ENCODE assay signal across 8 mouse cellular contexts in the genomic region with DNA sequence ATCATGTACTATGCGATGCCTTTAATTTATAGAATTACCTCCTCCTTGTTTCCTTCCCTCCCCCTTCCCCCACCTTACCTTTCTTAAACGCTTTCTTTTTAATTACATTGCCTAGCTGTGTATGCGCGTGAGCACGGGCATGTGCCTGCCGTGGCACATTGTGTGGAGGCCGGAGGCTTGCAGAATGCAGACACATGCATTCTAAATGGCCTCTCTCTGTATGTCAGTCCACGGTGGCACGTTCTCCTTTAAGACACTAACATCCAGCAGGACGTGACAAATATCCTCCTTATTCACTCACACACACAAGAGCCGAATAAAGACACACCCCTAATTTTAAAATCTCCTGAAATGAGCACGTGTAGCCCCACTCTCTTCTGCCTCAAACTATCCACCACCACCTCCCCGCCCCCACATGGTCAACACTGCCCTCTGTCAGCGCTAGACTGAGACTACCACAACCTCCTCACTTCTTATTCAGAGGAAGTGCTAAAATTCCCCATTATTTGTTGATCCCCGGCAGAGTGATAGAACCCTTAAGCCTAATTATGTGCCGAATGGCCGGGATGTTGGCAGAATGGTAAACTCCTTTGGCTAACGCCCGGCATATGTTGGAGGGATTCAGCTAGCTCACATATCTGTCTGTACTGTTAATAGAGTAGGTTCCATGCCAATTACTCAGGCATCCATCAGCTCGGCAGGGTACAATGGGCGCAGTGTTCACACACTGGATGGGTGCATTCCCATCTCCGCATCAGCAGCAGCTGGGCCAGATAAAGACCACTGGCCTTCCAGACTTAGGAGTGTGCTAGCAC.
A peak's percentile ranks its signal among the peaks of the same experiment; 100 is the strongest.
DNase-seq lines count a peak whose midpoint lies in the region; TF ChIP-seq lines count a peak whose summit lies in the region.

No protein-coding gene starts in this region.

- peak; percentile 57 for DNase-seq in MEL (ENCODE audit: low read depth, low spot score)
- peak; percentile 53 to 61 for DNase-seq in frontal cortex, postnatal 10 days (ENCODE audit: low spot score in 2 of 2)
- peak; percentile 79 for DNase-seq in hindbrain, embryonic 10.5 days (ENCODE audit: low spot score)
- peak; percentile 66 to 76 for DNase-seq in layer of hippocampus, postnatal 10 days (ENCODE audit: low spot score in 2 of 2)
- DNase-seq in lung, postnatal 10 days, result peak; percentile 90
- peak; percentile 93 for DNase-seq in retina, postnatal 1 day
- no peak for DNase-seq in c-Kit-positive CD71-positive TER-119-positive erythroid progenitor cells, embryonic 14.5 days (ENCODE audit: low spot score)

- TF ChIP-seq POLR2A in MEL (IDR thresholded peaks at IDR 0.05; ENCODE audit: control insufficient read depth in 1 of 2, insufficient read depth in 1 of 2, low read depth in 1 of 2, low read length in 2 of 2, poor library complexity in 1 of 2), result no peak
- no peak for TF ChIP-seq POLR2A in bone marrow, adult 2 months (IDR thresholded peaks at IDR 0.05; ENCODE audit: borderline replicate concordance, control insufficient read depth, low read depth, low read length)

- peak overlapping the region; percentile 43 for H3K9ac ChIP-seq in MEL (ENCODE audit: control insufficient read depth, low read depth, low read length, poor library complexity, severe bottlenecking)

- TF ChIP-seq EP300 in MEL (IDR thresholded peaks at IDR 0.05; ENCODE audit: low read depth in 1 of 2, low read length in 2 of 2), result no peak

- H3K79me2 ChIP-seq in MEL (ENCODE audit: control insufficient read depth, insufficient read depth, low read length, poor library complexity), result peaks cover 2% of the 10 kb centered on the region; the same call in 1 of the 2 replicates

- H3K4me3 ChIP-seq in MEL (ENCODE audit: control insufficient read depth in 1 of 2, insufficient read depth in 1 of 2, low read depth in 2 of 2, low read length in 2 of 2), result peak overlapping the region; percentile 46; a peak in 3 of 4 replicates
- peak overlapping the region; percentile 42 for H3K4me3 ChIP-seq in bone marrow, adult 2 months (replicated peaks; ENCODE audit: control insufficient read depth, low read depth, low read length)
- H3K4me3 ChIP-seq in hindbrain, embryonic 10.5 days, result peak overlapping the region; percentile 50

- TF ChIP-seq RAD21 in MEL (IDR thresholded peaks at IDR 0.05; ENCODE audit: low read depth, low read length), result peak; percentile 24

- H3K27me3 ChIP-seq in MEL (ENCODE audit: control insufficient read depth in 1 of 2, insufficient read depth in 2 of 2, low read length in 2 of 2), result no peaks in the 10 kb centered on the region
- H3K27me3 ChIP-seq in hindbrain, embryonic 10.5 days (ENCODE audit: insufficient read depth, poor library complexity, severe bottlenecking), result no peaks in the 10 kb centered on the region

- peak in 2 of 3 experiments; percentile 38 to 41; a peak in 4 of 6 replicates for TF ChIP-seq CTCF in MEL (IDR thresholded peaks at IDR 0.05 in 2 of 3, conservative IDR thresholded peaks at IDR 0.05 in 1 of 3; ENCODE audit: control insufficient read depth in 1 of 3, insufficient read depth in 1 of 3, low read depth in 2 of 3, low read length in 3 of 3, poor library complexity in 1 of 3, severe bottlenecking in 1 of 3)
- peak; percentile 68 for TF ChIP-seq CTCF in bone marrow, adult 2 months (IDR thresholded peaks at IDR 0.05; ENCODE audit: control insufficient read depth, insufficient read depth, low read length)

- peaks cover 0 to 5% of the 10 kb centered on the region in 2 experiments; a peak in 2 of 4 replicates for H3K36me3 ChIP-seq in MEL (ENCODE audit: control insufficient read depth in 1 of 2, insufficient read depth in 2 of 2, low read length in 2 of 2)
- H3K36me3 ChIP-seq in hindbrain, embryonic 10.5 days, result no peaks in the 10 kb centered on the region

- WGBS in bone marrow, adult 2 months, result 9% methylated on average over 22 of the region's 22 CpGs
- 10% methylated on average over 22 of the region's 22 CpGs for WGBS in hindbrain, embryonic 10.5 days

- H3K4me1 ChIP-seq in MEL (ENCODE audit: control insufficient read depth in 1 of 2, insufficient read depth in 2 of 2, low read length in 2 of 2), result peaks cover 3 to 9% of the 10 kb centered on the region in 2 experiments; a peak in 3 of 4 replicates
- peaks cover 12% of the 10 kb centered on the region for H3K4me1 ChIP-seq in bone marrow, adult 2 months (ENCODE audit: control insufficient read depth, insufficient read depth, low read length)
- H3K4me1 ChIP-seq in hindbrain, embryonic 10.5 days (replicated peaks), result peaks cover 59% of the 10 kb centered on the region

- H3K9me3 ChIP-seq in MEL (replicated peaks; ENCODE audit: insufficient read depth, low read length), result no peaks in the 10 kb centered on the region
- H3K9me3 ChIP-seq in hindbrain, embryonic 10.5 days, result peaks cover 6% of the 10 kb centered on the region

- peak overlapping the region; percentile 20 for H3K27ac ChIP-seq in MEL (ENCODE audit: control insufficient read depth, low read depth, low read length)
- H3K27ac ChIP-seq in bone marrow, adult 2 months (ENCODE audit: control insufficient read depth, insufficient read depth, low read depth, low read length, poor library complexity), result peak overlapping the region; percentile 74
- peak overlapping the region; percentile 93 for H3K27ac ChIP-seq in hindbrain, embryonic 10.5 days

TF ChIP-seq in MEL, 35 proteins besides CTCF, POLR2A, EP300 and RAD21:
- 0 out of 2 replicates have a peak, but pooled peaks have one; percentile 12 for TF ChIP-seq ZC3H11A (IDR thresholded peaks at IDR 0.05; ENCODE audit: low read depth, low read length)
- peak; percentile 83 for TF ChIP-seq MXI1 (IDR thresholded peaks at IDR 0.05; ENCODE audit: low read depth, low read length)
- no peak for TF ChIP-seq MAZ (IDR thresholded peaks at IDR 0.05; ENCODE audit: low read depth, low read length)
- TF ChIP-seq GATA1 (IDR thresholded peaks at IDR 0.05; ENCODE audit: low read depth, low read length), result no peak
- TF ChIP-seq MAX (IDR thresholded peaks at IDR 0.05; ENCODE audit: low read length), result no peak; the same call in none of the 2 replicates
- TF ChIP-seq POLR2AphosphoS5 (IDR thresholded peaks at IDR 0.05; ENCODE audit: borderline replicate concordance, low read depth, low read length), result no peak
- TF ChIP-seq RCOR1 (IDR thresholded peaks at IDR 0.05; ENCODE audit: low read depth, low read length), result no peak
- TF ChIP-seq SMC3 (IDR thresholded peaks at IDR 0.05; ENCODE audit: low read depth, low read length), result peak; percentile 38
- TF ChIP-seq TBP (IDR thresholded peaks at IDR 0.05; ENCODE audit: low read depth, low read length), result peak; percentile 25; the same call in 1 of the 2 replicates
- no peak for TF ChIP-seq ELF1 (IDR thresholded peaks at IDR 0.05; ENCODE audit: low read depth, low read length)
- TF ChIP-seq MYC (IDR thresholded peaks at IDR 0.05; ENCODE audit: low read depth, low read length), result peak; percentile 73
- 0 out of 2 replicates have a peak, but pooled peaks have one; percentile 14 for TF ChIP-seq CHD1 (IDR thresholded peaks at IDR 0.05; ENCODE audit: low read depth, low read length)
- no peak for TF ChIP-seq TAL1 (IDR thresholded peaks at IDR 0.05; ENCODE audit: low read length)
- TF ChIP-seq CHD2 (IDR thresholded peaks at IDR 0.05; ENCODE audit: low read length), result no peak
- no peak for TF ChIP-seq MYB (IDR thresholded peaks at IDR 0.05; ENCODE audit: low read depth, low read length)
- 0 out of 2 replicates have a peak, but pooled peaks have one; percentile 31 for TF ChIP-seq SIN3A (IDR thresholded peaks at IDR 0.05; ENCODE audit: low read length)

Comparison
In these comparisons a context has a peak if more than half of its experiments do, and no peak if none do; other contexts are left out.
1. H3K27ac ChIP-seq: peak in every context shown above with its lines; median percentile 93 in hindbrain, embryonic 10.5 days; 74 in bone marrow, adult 2 months; 20 in MEL.